Comparison of ENCODE assay signal across 9 mouse cellular contexts in genomic region chr11:70973947-70974346, GRCm38 (mm10). TPM values are rescaled to one million over a fixed set of nuclear protein-coding genes. Genes with fewer than 3 reads are reported as not detected.
A peak's percentile ranks its signal among the peaks of the same experiment; 100 is the strongest.
DNase-seq lines count a peak whose midpoint lies in the region; ATAC-seq lines count a peak whose summit lies in the region.
"Had no signal": no experiment of that assay in that cellular context is flagged by ENCODE, and none has a peak within 500 bp of the region (broad histone marks: within the 10 kb centered on the region; RNA-seq: fewer than 3 reads in every experiment).

No protein-coding gene starts in this region.

- ATAC-seq in liver, embryonic 11.5 days (replicated peaks; ENCODE audit: low FRiP score), result no peak
- peak; percentile 20; the same call in 1 of the 2 replicates for ATAC-seq in megakaryocyte progenitor cell, adult 5-6 weeks (replicated peaks; ENCODE audit: poor library complexity)

- peaks cover 37% of the 10 kb centered on the region for H3K36me3 ChIP-seq in liver, embryonic 11.5 days (ENCODE audit: control insufficient read depth, insufficient read depth, low read length)

- no peaks in the 10 kb centered on the region for H3K27me3 ChIP-seq in liver, embryonic 11.5 days (replicated peaks; ENCODE audit: control insufficient read depth, insufficient read depth, low read length)
- H3K27me3 ChIP-seq: forebrain, embryonic 12.5 days had no signal

- H3K4me3 ChIP-seq in liver, embryonic 11.5 days (ENCODE audit: low read depth, low read length), result no peak overlapping the region
- H3K4me3 ChIP-seq: forebrain, embryonic 12.5 days had no signal

- DNase-seq in embryo, embryonic 10 days (ENCODE audit: low spot score), result peak; percentile 36
- DNase-seq in embryo, embryonic 9.5 days (ENCODE audit: extremely low spot score), result no peak
- DNase-seq in liver, result peak; percentile 23
- DNase-seq in liver, embryonic 11.5 days (ENCODE audit: low spot score), result no peak
- DNase-seq in MN1 (ENCODE audit: low spot score), result peak; percentile 18
- DNase-seq in right cerebral cortex, adult 2 months (ENCODE audit: low spot score in 2 of 2), result no peak
- DNase-seq in cerebellum, postnatal 25 days, result no peak

- H3K9me3 ChIP-seq in liver, embryonic 11.5 days (ENCODE audit: control insufficient read depth, low read length), result no peaks in the 10 kb centered on the region
- H3K9me3 ChIP-seq: forebrain, embryonic 12.5 days had no signal

- no peak overlapping the region for H3K27ac ChIP-seq in liver, embryonic 11.5 days (ENCODE audit: low read depth, low read length)
- H3K27ac ChIP-seq: forebrain, embryonic 12.5 days had no signal

- H3K9ac ChIP-seq in liver, embryonic 11.5 days (ENCODE audit: low read depth, low read length), result no peak overlapping the region
- H3K9ac ChIP-seq: forebrain, embryonic 12.5 days had no signal

- H3K4me1 ChIP-seq in liver, embryonic 11.5 days (replicated peaks; ENCODE audit: control insufficient read depth, insufficient read depth, low read length), result no peaks in the 10 kb centered on the region; the same call in 1 of the 2 replicates

- 73% methylated on average over 4 of the region's 4 CpGs for WGBS in liver, embryonic 11.5 days

- no peak overlapping the region for H3K4me2 ChIP-seq in liver, embryonic 11.5 days
- H3K4me2 ChIP-seq: forebrain, embryonic 12.5 days had no signal

RNA-seq across cellular contexts. Expression of gene Rpain, which starts 3.9 kb away (rescaled TPM):
- 111 and 124 TPM in 2 replicates for polyA plus RNA-seq in liver, embryonic 11.5 days (2014; fragmentation: Nextera tagmentation; extraction: Ambion mirVana)
- 41.2 and 68.1 TPM in 2 replicates for total RNA-seq in megakaryocyte progenitor cell, adult 5-6 weeks (2015)
- 25.3 and 48.4 TPM in 2 replicates for total RNA-seq in megakaryocyte progenitor cell, adult 5-6 weeks (2017)

RNA-seq across cellular contexts. Expression of gene Nup88, which starts 4.2 kb away (rescaled TPM):
- polyA plus RNA-seq in liver, embryonic 11.5 days (2014; fragmentation: Nextera tagmentation; extraction: Ambion mirVana), result 125 and 144 TPM in 2 replicates
- total RNA-seq in megakaryocyte progenitor cell, adult 5-6 weeks (2015), result 138 and 143 TPM in 2 replicates
- total RNA-seq in megakaryocyte progenitor cell, adult 5-6 weeks (2017), result 135 and 164 TPM in 2 replicates

RNA-seq across cellular contexts. Expression of gene C1qbp, which starts 8.9 kb away (rescaled TPM):
- polyA plus RNA-seq in liver, embryonic 11.5 days (2014; fragmentation: Nextera tagmentation; extraction: Ambion mirVana), result 568 and 569 TPM in 2 replicates
- total RNA-seq in megakaryocyte progenitor cell, adult 5-6 weeks (2015), result 642 and 695 TPM in 2 replicates
- 113 and 117 TPM in 2 replicates for total RNA-seq in megakaryocyte progenitor cell, adult 5-6 weeks (2017)

RNA-seq across cellular contexts. Expression of gene Dhx33, which starts 30.3 kb away (rescaled TPM):
- polyA plus RNA-seq in liver, embryonic 11.5 days (2014; fragmentation: Nextera tagmentation; extraction: Ambion mirVana), result 24.2 and 26.6 TPM in 2 replicates
- total RNA-seq in megakaryocyte progenitor cell, adult 5-6 weeks (2015), result 19.3 and 23.5 TPM in 2 replicates
- total RNA-seq in megakaryocyte progenitor cell, adult 5-6 weeks (2017), result 28.4 and 41.3 TPM in 2 replicates

RNA-seq across cellular contexts. Expression of gene Mis12, which starts 45.5 kb away (rescaled TPM):
- polyA plus RNA-seq in liver, embryonic 11.5 days (2014; fragmentation: Nextera tagmentation; extraction: Ambion mirVana), result 31.3 and 31.9 TPM in 2 replicates
- 26.4 and 30.6 TPM in 2 replicates for total RNA-seq in megakaryocyte progenitor cell, adult 5-6 weeks (2015)
- total RNA-seq in megakaryocyte progenitor cell, adult 5-6 weeks (2017), result 32.4 and 40.0 TPM in 2 replicates

Comparison
In these comparisons a context has a peak if more than half of its experiments do, and no peak if none do; other contexts are left out.
1. DNase-seq: peak in embryo, embryonic 10 days (single experiment), liver (single experiment) and MN1 (single experiment); none in embryo, embryonic 9.5 days (single experiment), liver, embryonic 11.5 days (single experiment), right cerebral cortex, adult 2 months (0 of 2) and cerebellum, postnatal 25 days (0 of 2).